Mouse (Mus musculus): ENCODE data around the gene Ccnk. TPM values are rescaled to one million over a fixed set of nuclear protein-coding genes. Genes with fewer than 3 reads are reported as not detected.
A peak's percentile ranks its signal among the peaks of the same experiment; 100 is the strongest.

Ccnk gene
- polyA plus RNA-seq, 1 experiment = 29.1 TPM

- peak within 1 kb of the TSS; percentile 93 for H3ac ChIP-seq (ENCODE audit: control insufficient read depth, insufficient read length)
- no peaks in the 10 kb centered on the region for H3K27me3 ChIP-seq (ENCODE audit: control insufficient read depth, insufficient read depth, insufficient read length)
- H3K36me3 ChIP-seq (ENCODE audit: control insufficient read depth, insufficient read depth) = peaks cover 12% of the 10 kb centered on the region
- H3K4me2 ChIP-seq (ENCODE audit: low read depth) = peak within 1 kb of the TSS; percentile 87
- H3K4me3 ChIP-seq = peak within 1 kb of the TSS; percentile 63
- H3K79me2 ChIP-seq (ENCODE audit: control insufficient read depth, insufficient read depth) = peaks cover 88% of the 10 kb centered on the region
- TF ChIP-seq POLR2A (IDR thresholded peaks at IDR 0.05; ENCODE audit: insufficient read length, low read depth) (no peak), E2F4 (IDR thresholded peaks at IDR 0.05; ENCODE audit: insufficient read depth) (no peak), MYOG (IDR thresholded peaks at IDR 0.05; ENCODE audit: control insufficient read depth in 1 of 3, insufficient read depth in 1 of 3, insufficient read length in 2 of 3, low read depth in 2 of 3) (no peak), SRF (IDR thresholded peaks at IDR 0.05; ENCODE audit: control insufficient read depth, insufficient read length, low read depth) (no peak), CEBPB (IDR thresholded peaks at IDR 0.05; ENCODE audit: insufficient read depth, poor library complexity, severe bottlenecking) (no peak), USF1 (IDR thresholded peaks at IDR 0.05; ENCODE audit: low read depth) (no peak), TCF3 (IDR thresholded peaks at IDR 0.05; ENCODE audit: insufficient read length, low read depth) (no peak), TCF12 (IDR thresholded peaks at IDR 0.05; ENCODE audit: insufficient read depth, poor library complexity, severe bottlenecking) (no peak), MAX (IDR thresholded peaks at IDR 0.05; ENCODE audit: low read depth) (no peak), MYOD1 (IDR thresholded peaks at IDR 0.05; ENCODE audit: control insufficient read depth in 1 of 3, insufficient read length in 2 of 3, low read depth in 2 of 3) (no peak), POLR2AphosphoS2 (IDR thresholded peaks at IDR 0.05; ENCODE audit: insufficient read length, low read depth) (no peak), REST (IDR thresholded peaks at IDR 0.05; ENCODE audit: insufficient read depth, insufficient read length) (no peak)
Observed at GRCm38 (mm10) chr12:108179246-108179320, 296 bp upstream of the Ccnk start, which contains the start of gene Setd3. Setd3 (minus strand) TSS chr12:108179314.

- Histone ChIP-seq H3K36me3 (ENCODE audit: control insufficient read depth, insufficient read depth) (peaks cover 29% of the 10 kb centered on the region), H3K4me3 (no peak overlapping the region), H3K79me2 (ENCODE audit: control insufficient read depth, insufficient read depth) (peaks cover 66% of the 10 kb centered on the region), H3K4me2 (ENCODE audit: low read depth) (no peak overlapping the region), H3K27me3 (ENCODE audit: control insufficient read depth, insufficient read depth, insufficient read length) (no peaks in the 10 kb centered on the region), H3ac (ENCODE audit: control insufficient read depth, insufficient read length) (no peak overlapping the region)
- TF ChIP-seq POLR2AphosphoS2 (IDR thresholded peaks at IDR 0.05; ENCODE audit: insufficient read length, low read depth) (no peak), E2F4 (IDR thresholded peaks at IDR 0.05; ENCODE audit: insufficient read depth) (no peak), TCF12 (IDR thresholded peaks at IDR 0.05; ENCODE audit: insufficient read depth, poor library complexity, severe bottlenecking) (no peak), TCF3 (IDR thresholded peaks at IDR 0.05; ENCODE audit: insufficient read length, low read depth) (no peak), REST (IDR thresholded peaks at IDR 0.05; ENCODE audit: insufficient read depth, insufficient read length) (no peak), MAX (IDR thresholded peaks at IDR 0.05; ENCODE audit: low read depth) (no peak)
Observed at GRCm38 (mm10) chr12:108181716-108182115, 2.3 kb downstream of the Ccnk start.

DNA sequence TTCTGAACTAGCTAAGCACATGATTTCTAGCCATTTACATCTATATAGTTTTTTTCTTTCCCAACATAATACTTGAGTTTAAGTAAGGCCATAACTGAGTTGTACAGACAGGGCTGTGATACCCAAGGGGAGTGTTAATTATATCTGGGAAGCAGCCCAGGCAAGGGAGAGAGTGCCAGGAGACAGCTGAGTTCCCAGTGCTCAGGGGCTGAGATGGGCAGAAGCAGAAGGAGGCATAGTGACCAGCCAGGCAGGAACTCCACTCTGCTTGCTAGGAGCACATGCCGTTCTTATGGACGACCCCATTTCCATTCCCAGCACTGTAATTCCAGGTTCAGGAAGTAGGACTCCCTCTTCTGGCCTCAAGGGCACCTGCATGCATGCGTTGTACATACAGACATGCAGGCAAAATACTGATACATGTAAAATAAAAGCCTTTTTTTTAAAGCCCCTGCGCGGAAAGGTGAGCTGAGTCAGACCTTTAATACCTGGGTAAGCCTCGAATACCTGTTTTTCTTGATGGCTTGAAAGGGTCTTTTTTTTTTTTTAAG lies 8.2 kb downstream of the Ccnk start:
- Histone ChIP-seq H3K36me3 (ENCODE audit: control insufficient read depth, insufficient read depth) (peaks cover 47% of the 10 kb centered on the region), H3K27me3 (ENCODE audit: control insufficient read depth, insufficient read depth, insufficient read length) (no peaks in the 10 kb centered on the region), H3K79me2 (ENCODE audit: control insufficient read depth, insufficient read depth) (peaks cover 20% of the 10 kb centered on the region), H3K4me2 (ENCODE audit: low read depth) (no peak overlapping the region), H3K4me3 (no peak overlapping the region), H3ac (ENCODE audit: control insufficient read depth, insufficient read length) (no peak overlapping the region)
- no peak for TF ChIP-seq POLR2AphosphoS2 (IDR thresholded peaks at IDR 0.05; ENCODE audit: insufficient read length, low read depth)
- TF ChIP-seq MAX (IDR thresholded peaks at IDR 0.05; ENCODE audit: low read depth) = no peak
- TF ChIP-seq USF1 (IDR thresholded peaks at IDR 0.05; ENCODE audit: low read depth) = no peak
- TF ChIP-seq MYOD1 (IDR thresholded peaks at IDR 0.05; ENCODE audit: control insufficient read depth in 1 of 3, insufficient read length in 2 of 3, low read depth in 2 of 3) = no peak
- no peak for TF ChIP-seq TCF3 (IDR thresholded peaks at IDR 0.05; ENCODE audit: insufficient read length, low read depth)
- no peak for TF ChIP-seq SRF (IDR thresholded peaks at IDR 0.05; ENCODE audit: control insufficient read depth, insufficient read length, low read depth)
- TF ChIP-seq MYOG (IDR thresholded peaks at IDR 0.05; ENCODE audit: control insufficient read depth in 1 of 3, insufficient read depth in 1 of 3, insufficient read length in 2 of 3, low read depth in 2 of 3) = no peak
- no peak for TF ChIP-seq TCF12 (IDR thresholded peaks at IDR 0.05; ENCODE audit: insufficient read depth, poor library complexity, severe bottlenecking)
- no peak for TF ChIP-seq CEBPB (IDR thresholded peaks at IDR 0.05; ENCODE audit: insufficient read depth, poor library complexity, severe bottlenecking)
- no peak for TF ChIP-seq POLR2A (IDR thresholded peaks at IDR 0.05; ENCODE audit: insufficient read length, low read depth)
- no peak for TF ChIP-seq E2F4 (IDR thresholded peaks at IDR 0.05; ENCODE audit: insufficient read depth)
- no peak for TF ChIP-seq REST (IDR thresholded peaks at IDR 0.05; ENCODE audit: insufficient read depth, insufficient read length)

DNA sequence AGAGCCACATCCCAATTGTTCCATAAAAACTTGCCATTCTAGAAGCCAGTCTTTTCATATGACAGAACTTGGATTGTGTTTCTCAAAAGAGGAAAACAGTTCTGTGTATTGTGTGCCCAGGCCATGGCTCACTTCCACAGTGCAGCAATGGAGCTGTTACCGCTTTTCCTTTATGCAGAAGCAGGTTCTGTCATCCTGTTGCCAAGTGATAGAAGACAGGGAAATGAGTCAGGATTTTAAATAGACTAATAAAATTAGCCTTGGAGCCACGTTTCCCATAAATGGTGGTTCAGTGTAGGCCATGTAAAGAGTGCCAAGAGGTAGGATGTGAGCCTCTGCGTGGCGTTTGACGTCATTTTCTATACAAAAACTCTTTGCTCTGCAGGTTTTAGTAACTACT lies 14.5 kb downstream of the Ccnk start:
- peaks cover 48% of the 10 kb centered on the region for H3K36me3 ChIP-seq (ENCODE audit: control insufficient read depth, insufficient read depth)
- H3K79me2 ChIP-seq (ENCODE audit: control insufficient read depth, insufficient read depth) = no peaks in the 10 kb centered on the region
- no peak for TF ChIP-seq MAX (IDR thresholded peaks at IDR 0.05; ENCODE audit: low read depth)
- no peak for TF ChIP-seq TCF3 (IDR thresholded peaks at IDR 0.05; ENCODE audit: insufficient read length, low read depth)
- no peak for TF ChIP-seq POLR2A (IDR thresholded peaks at IDR 0.05; ENCODE audit: insufficient read length, low read depth)
- TF ChIP-seq SRF (IDR thresholded peaks at IDR 0.05; ENCODE audit: control insufficient read depth, insufficient read length, low read depth) = no peak
- no peak for TF ChIP-seq POLR2AphosphoS2 (IDR thresholded peaks at IDR 0.05; ENCODE audit: insufficient read length, low read depth)
- no peak for TF ChIP-seq MYOG (IDR thresholded peaks at IDR 0.05; ENCODE audit: control insufficient read depth in 1 of 3, insufficient read depth in 1 of 3, insufficient read length in 2 of 3, low read depth in 2 of 3)
- TF ChIP-seq MYOD1 (IDR thresholded peaks at IDR 0.05; ENCODE audit: control insufficient read depth in 1 of 3, insufficient read length in 2 of 3, low read depth in 2 of 3) = no peak
- TF ChIP-seq CEBPB (IDR thresholded peaks at IDR 0.05; ENCODE audit: insufficient read depth, poor library complexity, severe bottlenecking) = no peak
- no peak for TF ChIP-seq TCF12 (IDR thresholded peaks at IDR 0.05; ENCODE audit: insufficient read depth, poor library complexity, severe bottlenecking)
- no peak for TF ChIP-seq E2F4 (IDR thresholded peaks at IDR 0.05; ENCODE audit: insufficient read depth)
- no peak for TF ChIP-seq USF1 (IDR thresholded peaks at IDR 0.05; ENCODE audit: low read depth)
- no peak for TF ChIP-seq REST (IDR thresholded peaks at IDR 0.05; ENCODE audit: insufficient read depth, insufficient read length)
- H3K4me2 ChIP-seq (ENCODE audit: low read depth) = no peak overlapping the region
- no peaks in the 10 kb centered on the region for H3K27me3 ChIP-seq (ENCODE audit: control insufficient read depth, insufficient read depth, insufficient read length)
- no peak overlapping the region for H3K4me3 ChIP-seq
- no peak overlapping the region for H3ac ChIP-seq (ENCODE audit: control insufficient read depth, insufficient read length)

DNA sequence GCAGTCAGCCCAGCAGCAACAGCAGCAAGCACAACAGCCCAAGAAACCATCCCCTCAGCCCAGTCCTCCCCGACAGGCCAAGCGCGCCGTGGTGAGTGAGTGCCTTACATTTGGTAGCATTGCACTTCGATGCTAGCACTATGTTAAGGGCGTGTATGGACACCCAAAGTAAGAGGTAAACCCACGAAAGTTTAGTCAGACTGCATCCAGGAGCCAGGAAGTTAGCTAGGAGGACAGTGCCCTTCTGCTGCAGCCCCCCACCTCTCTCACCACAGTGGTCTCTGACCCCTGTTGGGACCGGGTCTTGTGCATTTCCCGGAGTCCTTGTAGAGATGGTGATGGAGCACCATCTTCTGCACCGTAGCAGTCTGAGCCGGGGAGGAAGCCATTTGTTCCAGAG lies 16.4 kb downstream of the Ccnk start:
- Histone ChIP-seq H3K36me3 (ENCODE audit: control insufficient read depth, insufficient read depth) (peaks cover 39% of the 10 kb centered on the region), H3K79me2 (ENCODE audit: control insufficient read depth, insufficient read depth) (no peaks in the 10 kb centered on the region), H3K4me2 (ENCODE audit: low read depth) (no peak overlapping the region), H3ac (ENCODE audit: control insufficient read depth, insufficient read length) (no peak overlapping the region), H3K4me3 (no peak overlapping the region), H3K27me3 (ENCODE audit: control insufficient read depth, insufficient read depth, insufficient read length) (no peaks in the 10 kb centered on the region)
- TF ChIP-seq MAX (IDR thresholded peaks at IDR 0.05; ENCODE audit: low read depth) (no peak), SRF (IDR thresholded peaks at IDR 0.05; ENCODE audit: control insufficient read depth, insufficient read length, low read depth) (no peak), E2F4 (IDR thresholded peaks at IDR 0.05; ENCODE audit: insufficient read depth) (no peak)

Measured in myocyte (in vitro differentiated cells).